Mouse (Mus musculus) olfactory bulb, adult 2 months (tissue): Measurements from ENCODE around the gene Prr7.

Source experiments
- CTCF ChIP-seq: fragments of 200-500 bp; IDR thresholded peaks from 2 replicates; pipeline ENCODE4 v1.5.1; 2012; ENCODE audit warnings: low read depth, mild to moderate bottlenecking, low read length, moderate library complexity; ENCODE audit not compliant: insufficient read depth
- POLR2A ChIP-seq: fragments of 200-500 bp; IDR thresholded peaks from 2 replicates; pipeline ENCODE4 v1.6.1; 2012; ENCODE audit warnings: mild to moderate bottlenecking, low read depth, low read length, moderate library complexity; ENCODE audit not compliant: insufficient read depth

- TF ChIP-seq POLR2A, result no peak
- TF ChIP-seq CTCF, result no peak
These were observed 12.8 kb upstream of the Prr7 start for GRCm38 (mm10) chr13:55451296-55451695.
